Mouse (Mus musculus): ENCODE results near the gene Ube3b.

DNA sequence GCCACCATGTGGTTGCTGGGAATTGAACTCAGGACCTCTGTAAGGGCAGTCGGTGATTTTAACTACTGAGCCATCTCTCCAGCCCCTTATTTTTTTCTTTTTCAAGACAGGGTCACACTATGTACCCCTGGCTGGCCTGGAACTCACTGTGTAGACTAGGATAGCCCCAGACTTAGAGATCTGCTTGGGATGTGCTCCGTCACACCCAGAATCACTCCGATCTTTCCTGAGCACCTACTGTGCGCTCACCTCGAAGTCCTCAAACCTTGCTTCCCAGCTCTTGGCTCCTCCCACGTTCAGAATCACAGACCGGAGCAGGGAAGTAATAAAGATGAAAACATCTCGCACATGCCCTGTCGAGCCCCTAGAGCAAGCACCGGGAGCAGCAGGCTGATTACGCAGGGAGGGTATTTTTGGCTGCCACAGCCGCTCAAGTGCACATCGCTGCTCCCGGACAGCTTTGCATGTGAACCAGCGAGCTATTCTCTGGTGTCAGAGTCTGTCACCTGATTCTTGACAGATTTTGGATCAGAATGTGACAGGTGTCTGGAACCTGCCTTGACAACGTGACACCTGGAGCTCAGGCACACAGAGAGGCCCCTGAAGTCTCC, 76.7 kb downstream of the Ube3b start:
- TF ChIP-seq CTCF (IDR thresholded peaks at IDR 0.05; ENCODE audit: low read depth) (no peak; the same call in 1 of the 2 replicates), EP300 (IDR thresholded peaks at IDR 0.05; ENCODE audit: low read depth) (no peak)

All from heart, postnatal 0 days (tissue).